Mouse (Mus musculus) megakaryocyte, embryonic 14.5 days (primary cell): ENCODE results near the gene Tab1.

Experiments used
- FLI1 ChIP-seq: IDR thresholded peaks from 2 replicates; pipeline ENCODE4 v1.6.1; 2012; ENCODE audit warnings: low read length, inconsistent platforms, mixed read lengths
- GATA1 ChIP-seq: IDR thresholded peaks from 3 replicates; pipeline ENCODE4 v1.6.1; 2012; ENCODE audit warnings: mixed read lengths, low read length, inconsistent platforms, borderline replicate concordance

DNA sequence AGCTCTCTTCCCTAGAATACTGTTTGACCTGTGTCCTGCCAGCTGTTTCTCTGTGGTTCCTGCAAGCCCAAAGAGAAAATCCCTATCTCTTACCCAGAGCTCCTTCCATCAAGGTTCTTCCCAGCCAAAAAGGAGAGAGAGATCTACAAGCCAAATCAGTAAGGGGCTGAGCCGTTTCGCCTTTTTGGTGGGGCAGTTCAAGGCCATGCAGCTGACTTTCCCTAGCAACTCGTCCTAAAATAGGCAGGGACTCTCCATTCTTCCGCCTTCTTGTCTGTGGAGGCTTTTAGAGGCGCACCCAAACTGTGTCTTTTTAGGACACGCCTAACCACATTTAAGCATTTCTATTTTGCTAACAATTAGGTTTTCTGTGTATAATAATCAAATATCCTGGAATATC lies 10.8 kb downstream of the Tab1 start:
- no peak for TF ChIP-seq FLI1
- TF ChIP-seq GATA1 = no peak
